Mouse (Mus musculus) T-cell, adult 2 months (primary cell): ENCODE data around the gene Prss16.

Source experiments
- DNase-seq: peaks from one replicate; pipeline ENCODE4 v3.0.0; 2022; ENCODE audit warnings: low spot score

The Prss16 gene

DNA sequence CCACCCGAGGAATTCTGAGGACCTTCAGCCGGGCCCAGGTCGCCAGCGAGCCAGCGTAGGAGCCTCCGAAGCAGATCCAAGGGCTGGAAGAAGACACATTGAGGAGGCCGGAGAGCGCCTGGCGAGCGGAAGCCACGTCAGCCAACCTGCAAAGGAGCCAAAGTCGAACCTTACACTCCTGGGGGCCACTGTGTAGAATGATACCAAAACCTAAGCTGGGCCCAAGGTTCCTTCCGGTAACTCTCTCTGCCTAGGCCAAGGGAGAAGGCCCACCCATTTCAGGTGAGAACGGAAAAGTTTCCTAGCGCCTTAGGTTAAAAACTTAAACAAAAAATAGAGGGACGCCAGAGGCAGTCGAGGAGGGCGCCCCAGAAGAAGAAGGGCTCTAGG, 2.4 kb downstream of the Prss16 start:
- no peak for DNase-seq

DNA sequence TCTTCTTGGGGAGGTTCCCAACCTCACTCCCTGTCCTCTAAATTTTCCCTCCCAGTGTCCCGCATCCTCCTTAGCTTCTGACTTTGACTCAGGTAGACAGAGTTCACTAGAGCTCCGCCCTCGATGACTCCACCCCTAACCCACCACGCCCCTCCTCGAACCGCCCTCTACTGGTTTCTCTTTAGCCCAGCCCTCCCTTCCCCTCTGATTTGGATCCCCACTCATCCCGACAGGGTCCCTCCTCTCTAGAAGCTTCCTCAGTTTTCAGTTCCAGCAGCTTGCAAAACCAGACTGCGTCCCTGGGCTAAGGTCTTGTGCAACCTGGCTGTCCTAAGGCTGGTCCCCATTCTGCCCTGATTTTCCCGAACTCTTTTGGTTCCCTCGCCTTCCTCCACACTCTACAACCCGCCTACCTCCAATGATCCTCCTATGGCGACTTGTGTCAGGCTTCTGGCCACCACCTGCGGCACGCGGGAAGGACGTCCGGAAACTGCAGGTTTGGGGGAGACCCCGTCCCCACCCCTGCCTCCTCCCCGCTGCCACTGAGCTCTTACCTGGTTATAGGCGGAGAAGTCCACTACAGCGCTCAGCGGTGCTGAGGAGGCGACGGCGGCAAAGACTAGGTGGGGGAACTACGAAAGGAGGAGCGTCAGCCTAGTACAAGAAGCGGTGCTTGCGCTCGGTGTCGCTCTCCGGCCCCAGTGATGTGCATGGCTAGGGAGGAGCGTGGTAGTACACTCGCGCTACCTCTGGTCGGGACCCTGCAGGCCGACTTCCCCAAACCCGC, 3.0 kb downstream of the Prss16 start:
- DNase-seq, result peak; percentile 56

GRCm38 (mm10) chr13:22005605-22006333, 3.8 kb downstream of the Prss16 start:
- DNase-seq, result peak; percentile 64

DNA sequence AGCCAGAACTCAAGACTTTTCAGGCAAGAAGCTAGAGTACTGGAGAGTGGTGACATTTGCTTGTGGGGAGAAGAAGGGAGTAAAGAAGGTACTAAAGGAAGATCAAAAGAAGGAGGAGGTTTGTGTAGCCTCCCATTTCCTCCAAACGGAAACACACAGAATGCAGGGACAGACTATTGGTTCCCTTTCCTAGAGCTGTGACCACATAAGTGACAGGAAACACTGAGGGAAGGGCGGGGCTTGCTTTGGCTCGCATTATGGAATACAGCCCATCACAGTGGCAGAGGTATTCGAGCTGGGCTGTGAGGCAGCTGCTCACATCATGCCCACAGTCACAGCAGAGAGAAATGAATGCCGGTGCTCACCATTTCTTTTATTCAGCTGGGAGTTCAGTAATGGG, 7.7 kb downstream of the Prss16 start:
- peak; percentile 67 for DNase-seq

GRCm38 (mm10) chr13:22001346-22001745, 8.2 kb downstream of the Prss16 start:
- DNase-seq, result no peak

DNA sequence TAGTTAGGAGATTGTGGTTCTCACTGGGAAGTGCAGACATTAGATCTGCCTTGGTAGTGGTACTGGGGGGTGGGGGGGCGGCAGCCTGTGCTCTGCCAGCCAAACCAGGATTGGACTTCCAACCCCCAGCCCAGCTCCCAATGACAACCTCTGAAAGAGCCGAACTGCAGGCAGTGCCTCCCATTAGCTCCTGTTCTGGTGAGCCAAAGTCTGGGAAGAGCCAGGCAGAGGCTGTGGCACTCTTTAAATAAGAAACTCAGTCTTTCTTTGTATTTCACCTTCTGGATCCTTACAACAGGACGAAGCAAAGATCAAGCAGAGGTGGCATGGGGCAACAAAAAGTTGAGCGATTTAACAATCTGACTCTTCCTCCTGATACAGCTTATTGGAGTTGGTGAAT, 10.4 kb downstream of the Prss16 start:
- no peak for DNase-seq

DNA sequence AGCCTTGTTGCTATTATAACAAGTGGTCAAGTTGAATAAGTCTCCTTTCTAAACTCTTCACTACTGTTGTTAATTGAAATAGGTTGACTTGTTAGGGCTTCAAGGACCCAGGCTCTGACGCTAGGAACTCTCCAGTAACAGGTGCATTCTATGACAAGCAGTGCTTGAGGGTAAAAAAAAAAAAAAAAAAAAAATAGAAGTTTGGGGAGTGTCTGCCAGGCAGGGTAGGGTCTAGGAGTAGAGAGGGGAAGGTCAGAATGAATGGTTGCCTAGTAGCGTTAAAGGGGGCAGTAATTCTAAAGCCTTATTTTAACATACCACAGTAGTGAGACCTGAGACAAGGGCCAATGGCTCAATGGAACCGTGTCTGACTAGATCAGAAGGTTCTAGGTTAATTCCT, 11.1 kb downstream of the Prss16 start:
- no peak for DNase-seq

GRCm38 (mm10) chr13:21997821-21998220, 11.7 kb downstream of the Prss16 start:
- no peak for DNase-seq

GRCm38 (mm10) chr13:21997201-21997820, 12.2 kb downstream of the Prss16 start:
- DNase-seq, result no peak

DNA sequence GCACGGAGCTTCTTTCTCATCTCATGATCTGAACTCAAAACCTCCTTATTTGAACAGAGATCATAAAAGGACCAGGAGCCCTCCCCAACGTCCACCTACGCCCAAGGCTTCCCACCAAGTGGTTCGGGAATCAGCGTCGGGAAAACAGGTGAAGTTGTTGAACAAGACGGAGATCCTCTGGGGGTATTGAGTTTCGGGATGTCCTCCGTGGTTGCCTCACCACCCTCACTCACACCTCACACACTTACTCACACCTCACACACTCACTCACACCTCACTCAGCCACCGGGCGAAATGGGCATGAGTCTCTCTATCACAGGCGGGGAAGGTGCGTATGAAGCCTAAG, 12.7 kb downstream of the Prss16 start:
- DNase-seq, result no peak

DNA sequence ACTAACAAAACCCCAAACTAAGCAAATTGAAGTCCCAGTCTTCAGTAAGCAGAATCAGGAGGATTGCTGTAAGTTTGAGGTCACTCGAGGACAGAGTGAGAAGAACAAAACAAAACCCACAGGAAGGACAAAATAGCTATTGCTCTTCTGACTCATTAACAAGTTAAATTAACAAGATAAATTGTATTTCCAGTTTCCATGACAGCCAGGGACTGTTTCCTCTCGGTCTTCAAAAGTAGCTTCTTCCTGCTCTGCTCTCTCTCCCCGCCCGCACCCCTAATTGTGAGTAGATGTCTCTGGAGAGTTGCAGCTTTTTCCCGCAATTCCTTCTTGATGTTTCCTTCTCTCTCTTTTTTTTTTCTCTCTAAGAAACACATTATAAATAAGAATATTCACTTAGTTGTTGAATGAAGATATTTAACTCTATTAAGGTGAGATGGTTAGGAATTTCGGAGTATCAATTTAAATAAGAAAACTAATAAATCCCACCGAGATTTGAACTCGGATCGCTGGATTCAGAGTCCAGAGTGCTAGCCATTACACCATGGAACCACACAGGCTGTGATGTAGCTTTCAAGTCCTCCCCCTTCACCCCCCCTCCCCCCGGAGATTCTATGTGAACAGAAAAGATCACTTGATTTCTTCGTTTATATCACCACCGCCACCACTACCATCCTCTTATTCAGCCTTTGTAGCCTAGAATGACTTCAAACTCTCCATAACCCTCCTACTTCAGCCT, 13.3 kb downstream of the Prss16 start:
- DNase-seq, result no peak

- peak; percentile 38 for DNase-seq
These were observed 14.1 kb downstream of the Prss16 start for GRCm38 (mm10) chr13:21995331-21995914.

- DNase-seq, result no peak
These were observed 14.6 kb downstream of the Prss16 start for GRCm38 (mm10) chr13:21994896-21995295.

GRCm38 (mm10) chr13:21993957-21994738, 15.4 kb downstream of the Prss16 start:
- peak; percentile 37 for DNase-seq

DNA sequence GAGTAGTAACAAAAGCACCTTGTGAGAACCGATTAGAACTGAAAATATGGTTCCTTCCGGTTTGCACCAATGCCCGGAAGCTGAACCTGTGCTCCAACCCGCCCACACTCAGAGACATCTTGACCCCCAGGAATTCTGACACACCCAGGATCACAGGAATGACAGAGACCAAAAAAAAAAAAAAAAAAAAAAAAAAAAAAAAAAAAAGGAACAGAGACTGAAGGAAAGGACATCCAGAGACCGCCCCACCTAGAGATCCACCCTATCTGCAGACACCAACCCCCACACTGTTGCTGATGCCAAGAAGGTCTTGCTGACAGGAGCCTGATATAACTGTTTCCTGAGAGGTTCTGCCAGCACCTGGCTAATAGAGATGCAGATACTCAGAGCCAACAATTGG, 17.0 kb downstream of the Prss16 start:
- DNase-seq, result no peak

DNA sequence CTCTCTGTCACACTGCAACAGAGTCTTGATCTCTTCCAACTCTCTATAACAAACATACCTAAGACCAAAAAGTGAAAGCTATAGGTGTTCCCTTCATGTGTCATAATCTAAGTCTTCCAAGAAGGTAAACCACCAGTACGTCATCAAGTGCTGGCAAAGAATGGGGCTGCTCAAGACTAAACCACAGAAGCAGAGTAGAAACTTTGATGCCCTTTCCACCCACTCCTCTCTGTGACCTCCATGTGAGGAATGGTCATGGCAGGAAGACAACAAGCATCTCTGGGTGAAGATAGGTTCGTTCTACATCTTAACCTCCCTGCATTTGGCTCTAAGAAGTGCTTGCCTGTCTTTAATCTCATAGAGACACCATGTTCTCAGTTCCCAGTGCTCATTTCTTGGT, 25.1 kb downstream of the Prss16 start:
- DNase-seq, result no peak

DNA sequence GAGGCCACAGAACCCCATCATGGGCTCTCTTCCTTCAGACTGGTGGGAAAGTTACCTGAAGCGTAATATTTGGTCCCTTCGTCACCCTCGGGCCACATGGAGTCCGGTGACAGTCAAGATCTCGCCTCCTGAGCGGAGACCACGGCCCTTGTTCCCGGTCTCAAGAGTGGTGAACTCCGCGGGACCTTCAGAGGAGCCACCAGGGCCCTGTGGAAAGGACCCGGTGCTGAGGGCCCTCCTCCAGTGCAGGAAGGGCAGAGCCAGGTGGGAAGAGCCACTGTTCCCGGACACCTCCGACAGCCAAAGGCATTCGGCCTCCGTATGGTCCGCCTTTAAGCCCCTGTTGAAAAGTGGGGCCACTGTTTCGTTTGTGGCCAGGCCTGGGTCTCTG, 27.7 kb downstream of the Prss16 start:
- no peak for DNase-seq

DNA sequence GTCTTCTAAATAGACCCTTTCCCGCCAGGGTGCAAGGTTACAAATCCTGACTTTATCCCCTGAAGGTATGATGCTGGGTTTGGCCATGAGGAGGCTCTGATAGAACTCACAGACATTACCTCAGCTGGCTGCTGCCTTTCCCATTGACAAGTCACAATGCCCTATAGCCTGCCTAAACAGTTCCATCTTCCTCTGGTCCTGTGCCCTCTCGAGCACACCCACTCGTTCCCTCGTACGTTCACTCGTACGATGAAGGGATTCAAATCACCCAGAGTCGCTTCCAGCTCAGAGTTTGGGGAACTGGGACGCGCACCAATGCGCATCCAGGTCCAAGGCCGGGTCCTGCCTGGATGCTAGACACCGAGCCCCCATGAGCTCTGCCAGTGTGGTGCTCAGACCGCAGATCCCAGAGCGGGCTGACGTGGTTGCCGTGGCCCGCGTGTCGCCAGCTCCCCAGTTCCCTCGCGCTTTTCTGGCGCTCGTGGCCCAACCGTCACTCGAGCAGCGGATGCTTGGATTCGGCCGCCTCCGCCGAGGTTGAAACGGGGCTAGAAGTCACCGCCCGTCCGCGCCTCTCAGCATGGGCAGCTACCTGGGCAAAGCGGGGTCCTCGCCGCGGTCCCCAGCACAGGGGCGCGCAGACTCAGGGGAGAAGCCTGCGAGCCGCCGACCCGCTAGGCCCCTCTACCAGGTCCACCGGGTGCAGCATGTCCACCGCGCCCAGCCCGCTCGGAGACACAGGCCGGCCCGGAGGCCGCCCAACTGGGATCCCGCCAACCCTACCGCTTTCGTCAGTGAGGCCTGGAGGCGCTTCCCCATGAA, 28.4 kb downstream of the Prss16 start, which contains the start of gene Pom121l2:
Pom121l2 (plus strand) TSS at position 214 of the 822 bp plus-strand sequence.
- DNase-seq, result no peak

DNA sequence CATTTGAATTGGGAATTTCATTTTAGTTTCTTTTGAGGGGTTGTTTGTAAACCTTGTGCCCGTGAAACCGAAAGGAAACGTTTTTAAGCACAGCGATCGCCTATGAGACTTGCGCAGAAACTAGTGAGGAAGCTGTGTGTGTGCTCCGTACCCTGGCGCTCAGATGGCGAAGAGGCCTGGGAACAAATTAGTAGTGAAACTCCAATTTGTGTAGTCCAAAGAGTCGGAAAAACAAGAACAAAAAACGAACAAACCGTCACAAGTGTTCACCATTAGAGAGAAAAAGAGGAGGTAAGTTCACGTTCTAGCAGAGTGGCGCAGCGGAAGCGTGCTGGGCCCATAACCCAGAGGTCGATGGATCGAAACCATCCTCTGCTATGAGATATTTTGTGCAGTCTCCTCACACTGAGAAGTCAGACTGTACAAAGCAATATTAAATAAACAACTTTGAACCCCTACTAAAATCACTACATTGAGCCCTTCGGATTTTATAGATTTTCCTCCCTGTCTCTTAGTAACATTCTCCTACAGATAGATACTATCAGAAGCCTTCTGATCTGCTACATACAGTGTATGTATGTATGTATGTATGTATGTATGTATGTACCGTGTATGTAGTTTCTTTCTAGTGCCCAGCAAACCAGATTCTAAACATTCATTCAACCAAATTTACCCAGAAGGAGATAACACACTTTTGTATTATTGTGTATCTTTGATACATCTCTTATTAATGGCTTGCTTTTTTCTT, 34.6 kb downstream of the Prss16 start:
- DNase-seq, result peak; percentile 76
